Mouse (Mus musculus) heart, postnatal 0 days (tissue): Measurements from ENCODE around the gene Nhsl2.
A peak's percentile ranks its signal among the peaks of the same experiment; 100 is the strongest.

Source experiments
- CTCF ChIP-seq: IDR thresholded peaks from 2 replicates; pipeline ENCODE4 v1.5.1; 2016; ENCODE audit warnings: antibody characterized with exemption, control low read depth, low read depth
- EP300 ChIP-seq: IDR thresholded peaks from 2 replicates; pipeline ENCODE4 v1.6.1; 2016; ENCODE audit warnings: antibody characterized with exemption, low read depth

- no peak for TF ChIP-seq CTCF
- peak; percentile 91 for TF ChIP-seq EP300
Observed at GRCm38 (mm10) chrX:101983638-101984037, 134.5 kb downstream of the Nhsl2 start.
